Mouse (Mus musculus): Measurements from ENCODE around the gene Lhb. TPM values are rescaled to one million over a fixed set of nuclear protein-coding genes. Genes with fewer than 3 reads are reported as not detected.

Lhb gene
- polyA plus RNA-seq, 1 experiment from 2014 or later, result not detected

Small RNAs within 50 kb of the gene (microRNA-seq; reads per million reads assigned to microRNA genes)
- not detected for gene Gm22133

Other genes starting within 250 kb of the Lhb start
- gene Gfy, start 241.3 kb upstream of the Lhb start, polyA plus RNA-seq (2016; fragmentation: Nextera tagmentation; extraction: Ambion mirVana), result not detected in 2 replicates
- not detected in 2 replicates for gene Pth2, start 239.8 kb upstream of the Lhb start, polyA plus RNA-seq (2016; fragmentation: Nextera tagmentation; extraction: Ambion mirVana)
- gene Ccdc155, start 215.9 kb upstream of the Lhb start, polyA plus RNA-seq (2016; fragmentation: Nextera tagmentation; extraction: Ambion mirVana), result 0.45 and 0.68 TPM in 2 replicates
- gene Dkkl1, start 208.7 kb upstream of the Lhb start, polyA plus RNA-seq (2016; fragmentation: Nextera tagmentation; extraction: Ambion mirVana), result 0.21 and 0.41 TPM in 2 replicates
- gene Tead2, start 205.1 kb upstream of the Lhb start, polyA plus RNA-seq (2016; fragmentation: Nextera tagmentation; extraction: Ambion mirVana), result 435 and 481 TPM in 2 replicates
- gene Cd37, start 181.7 kb upstream of the Lhb start, polyA plus RNA-seq (2016; fragmentation: Nextera tagmentation; extraction: Ambion mirVana), result 1.1 and 1.2 TPM in 2 replicates
- 0.24 and 0.49 TPM in 2 replicates for gene Slc6a16, start 179.7 kb upstream of the Lhb start, polyA plus RNA-seq (2016; fragmentation: Nextera tagmentation; extraction: Ambion mirVana)
- gene Slc6a21, start 143.3 kb upstream of the Lhb start, polyA plus RNA-seq (2016; fragmentation: Nextera tagmentation; extraction: Ambion mirVana), result not detected in 2 replicates
- 5.2 and 8.4 TPM in 2 replicates for gene Trpm4, start 87.0 kb upstream of the Lhb start, polyA plus RNA-seq (2016; fragmentation: Nextera tagmentation; extraction: Ambion mirVana)
- gene Hrc, start 85.5 kb upstream of the Lhb start, polyA plus RNA-seq (2016; fragmentation: Nextera tagmentation; extraction: Ambion mirVana), result 0.24 and 0.39 TPM in 2 replicates
- 2.4 and 5.3 TPM in 2 replicates for gene Ppfia3, start 53.8 kb upstream of the Lhb start, polyA plus RNA-seq (2016; fragmentation: Nextera tagmentation; extraction: Ambion mirVana)
- 0.40 and 0.64 TPM in 2 replicates for gene Lin7b, start 50.2 kb upstream of the Lhb start, polyA plus RNA-seq (2016; fragmentation: Nextera tagmentation; extraction: Ambion mirVana)
- 305 and 308 TPM in 2 replicates for gene Snrnp70, start 25.1 kb upstream of the Lhb start, polyA plus RNA-seq (2016; fragmentation: Nextera tagmentation; extraction: Ambion mirVana)
- 0.06 TPM in 1 of 2 replicates, not detected in the other for gene Kcna7, start 15.2 kb upstream of the Lhb start, polyA plus RNA-seq (2016; fragmentation: Nextera tagmentation; extraction: Ambion mirVana)
- 2.1 and 2.2 TPM in 2 replicates for gene Ntf5, start 7.1 kb upstream of the Lhb start, polyA plus RNA-seq (2016; fragmentation: Nextera tagmentation; extraction: Ambion mirVana)
- gene Gys1, start 14.0 kb downstream of the Lhb start, polyA plus RNA-seq (2016; fragmentation: Nextera tagmentation; extraction: Ambion mirVana), result 42.6 and 44.9 TPM in 2 replicates
- 228 and 283 TPM in 2 replicates for gene Ruvbl2, start 17.3 kb downstream of the Lhb start, polyA plus RNA-seq (2016; fragmentation: Nextera tagmentation; extraction: Ambion mirVana)
- 5,063 and 5,416 TPM in 2 replicates for gene Ftl1, start 39.1 kb downstream of the Lhb start, polyA plus RNA-seq (2016; fragmentation: Nextera tagmentation; extraction: Ambion mirVana)
- gene Bax, start 46.1 kb downstream of the Lhb start, polyA plus RNA-seq (2016; fragmentation: Nextera tagmentation; extraction: Ambion mirVana), result 248 and 297 TPM in 2 replicates
- 1.8 and 2.2 TPM in 2 replicates for gene Tulp2, start 61.1 kb downstream of the Lhb start, polyA plus RNA-seq (2016; fragmentation: Nextera tagmentation; extraction: Ambion mirVana)
- gene Gm45808, start 66.0 kb downstream of the Lhb start, polyA plus RNA-seq (2016; fragmentation: Nextera tagmentation; extraction: Ambion mirVana), result not detected in 2 replicates
- 4.9 and 5.8 TPM in 2 replicates for gene Dhdh, start 68.0 kb downstream of the Lhb start, polyA plus RNA-seq (2016; fragmentation: Nextera tagmentation; extraction: Ambion mirVana)
- gene Nucb1, start 89.6 kb downstream of the Lhb start, polyA plus RNA-seq (2016; fragmentation: Nextera tagmentation; extraction: Ambion mirVana), result 116 and 125 TPM in 2 replicates
- gene Ppp1r15a, start 105.4 kb downstream of the Lhb start, polyA plus RNA-seq (2016; fragmentation: Nextera tagmentation; extraction: Ambion mirVana), result 22.4 and 25.7 TPM in 2 replicates
- 0.43 and 1.0 TPM in 2 replicates for gene Plekha4, start 105.5 kb downstream of the Lhb start, polyA plus RNA-seq (2016; fragmentation: Nextera tagmentation; extraction: Ambion mirVana)
- gene Hsd17b14, start 134.1 kb downstream of the Lhb start, polyA plus RNA-seq (2016; fragmentation: Nextera tagmentation; extraction: Ambion mirVana), result 1.0 and 1.1 TPM in 2 replicates
- 65.8 and 68.0 TPM in 2 replicates for gene Bcat2, start 149.3 kb downstream of the Lhb start, polyA plus RNA-seq (2016; fragmentation: Nextera tagmentation; extraction: Ambion mirVana)
- gene Fgf21, start 194.7 kb downstream of the Lhb start, polyA plus RNA-seq (2016; fragmentation: Nextera tagmentation; extraction: Ambion mirVana), result not detected in 2 replicates
- not detected in 2 replicates for gene Fut1, start 196.5 kb downstream of the Lhb start, polyA plus RNA-seq (2016; fragmentation: Nextera tagmentation; extraction: Ambion mirVana)
- gene Izumo1, start 201.0 kb downstream of the Lhb start, polyA plus RNA-seq (2016; fragmentation: Nextera tagmentation; extraction: Ambion mirVana), result 0.24 TPM in 1 of 2 replicates, not detected in the other
- 8.0 and 8.3 TPM in 2 replicates for gene Rasip1, start 206.7 kb downstream of the Lhb start, polyA plus RNA-seq (2016; fragmentation: Nextera tagmentation; extraction: Ambion mirVana)
- 2.2 and 3.2 TPM in 2 replicates for gene Mamstr, start 219.2 kb downstream of the Lhb start, polyA plus RNA-seq (2016; fragmentation: Nextera tagmentation; extraction: Ambion mirVana)
- gene Fut2, start 245.6 kb downstream of the Lhb start, polyA plus RNA-seq (2016; fragmentation: Nextera tagmentation; extraction: Ambion mirVana), result 0.16 and 0.21 TPM in 2 replicates